Mouse (Mus musculus) CD4-positive naive resting alpha-beta T cell, adult 76 days (primary cell): ENCODE measurements around the gene Gm45716. TPM values are rescaled to one million over a fixed set of nuclear protein-coding genes. Genes with fewer than 3 reads are reported as not detected.

Experiments
- total RNA-seq: library from RNA; stranded (reverse); gene quantifications from one replicate; pipeline ENCODE4 v1.2.4, GENCODE M21; 2023

The Gm45716 gene
- total RNA-seq: 4.0 TPM

GRCm38 (mm10) chr11:90187441-90187840 is at the start of gene Gm45716:
Gene Gm45716, plus strand, starts transcription at chr11:90187683.

DNA sequence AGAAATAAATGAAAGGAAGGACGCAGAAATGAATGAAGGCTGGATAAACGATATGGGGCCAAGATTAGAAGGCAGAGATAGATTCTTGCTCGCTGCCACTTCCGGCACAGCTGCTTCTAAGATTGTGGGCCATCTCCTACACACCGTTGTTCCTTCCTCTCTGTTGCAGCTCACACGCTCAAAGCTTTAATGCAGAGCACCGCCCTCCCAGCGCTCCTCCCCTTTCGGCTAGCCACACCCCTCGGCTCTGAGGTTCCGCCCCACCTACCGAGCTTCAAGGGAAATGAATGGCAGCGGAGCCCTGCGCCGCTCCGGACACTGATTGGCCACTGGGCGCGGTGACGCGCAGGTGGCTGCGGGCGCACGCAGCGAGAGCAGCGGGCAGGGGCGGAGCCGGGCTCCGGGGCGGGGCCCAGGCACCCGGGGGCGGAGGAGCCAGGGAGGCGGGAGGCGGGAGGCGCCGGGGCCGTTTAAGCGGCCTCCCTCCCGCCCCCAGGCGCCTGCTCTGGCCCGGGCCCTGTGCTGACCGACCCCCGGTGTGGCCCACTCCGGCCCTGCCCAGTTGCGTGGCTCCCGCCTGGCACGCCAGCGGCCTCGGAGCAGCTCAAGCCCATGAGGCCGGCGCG is 61.7 kb downstream of the Gm45716 start, which contains the start of gene Mmd:
TSS of gene Mmd (plus strand) at position 432 of the 626 bp plus-strand sequence.

Other genes with a start within 250 kb of the Gm45716 start
- gene Pctp, start 184.8 kb upstream of the Gm45716 start, total RNA-seq: 1.6 TPM
- not detected for gene Tmem100, start 157.3 kb upstream of the Gm45716 start, total RNA-seq
- 22.0 TPM for gene Mmd, start 61.8 kb downstream of the Gm45716 start, total RNA-seq
- gene Hlf, start 203.2 kb downstream of the Gm45716 start, total RNA-seq: 0.50 TPM